28 mouse cellular contexts compared by ENCODE assay signal in the genomic region with DNA sequence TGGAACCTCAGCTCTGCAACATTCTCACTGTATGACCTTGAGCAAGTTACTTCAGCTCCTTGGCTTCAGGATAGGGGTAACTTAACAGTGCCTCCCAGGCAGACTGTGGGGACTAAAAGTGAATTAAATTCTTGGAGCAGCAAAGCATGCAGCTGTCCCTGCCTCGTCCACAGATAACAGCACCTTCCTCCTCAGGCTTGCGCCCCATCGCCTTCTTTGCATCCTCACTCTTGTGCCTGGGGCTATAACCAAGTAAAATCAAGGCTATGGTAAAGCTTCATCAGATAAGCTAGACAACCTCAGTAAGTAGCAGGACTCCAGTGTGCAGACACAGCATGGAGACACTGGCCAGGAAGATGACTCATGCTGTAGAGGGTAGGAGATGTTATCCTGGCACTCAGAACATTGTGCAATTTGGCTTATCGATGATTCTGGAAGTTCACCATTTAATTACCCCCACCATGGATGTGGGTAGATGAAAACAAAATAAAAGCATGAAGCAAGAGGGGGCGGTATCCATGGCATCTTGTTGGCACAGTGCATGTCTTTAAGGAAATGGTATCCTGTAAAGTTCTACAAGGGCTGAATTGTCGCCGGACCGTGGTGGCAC. TPM values are rescaled to one million over a fixed set of nuclear protein-coding genes. Genes with fewer than 3 reads are reported as not detected.
DNase-seq lines count a peak whose midpoint lies in the region; ATAC-seq lines count a peak whose summit lies in the region.
"Had no signal": no experiment of that assay in that cellular context is flagged by ENCODE, and none has a peak within 500 bp of the region (broad histone marks: within the 10 kb centered on the region; RNA-seq: fewer than 3 reads in every experiment).

No protein-coding gene starts in this region.

- peak; percentile 50 to 69 for DNase-seq in adrenal gland, adult (ENCODE audit: inconsistent age in 2 of 2, low spot score in 1 of 2)
- no peak for DNase-seq in adrenal gland, postnatal 4 days (ENCODE audit: low spot score in 2 of 2)
- DNase-seq in 3T3-L1 (ENCODE audit: low read depth, low spot score) (peak; percentile 75), MN1 (ENCODE audit: low spot score) (peak; percentile 90)
- no peak for DNase-seq in spleen, postnatal 36 days (ENCODE audit: low spot score in 2 of 2)
- DNase-seq in cerebellum, postnatal 25 days = no peak
- no peak for DNase-seq in right cerebral cortex, adult 18-20 months
- DNase-seq: cerebellum, adult 9-10 months; embryo, embryonic 11 days; gastrocnemius, adult 2 months; gastrocnemius, postnatal 36 days; heart, postnatal 10 days; kidney, adult 11 months; kidney, postnatal 36 days; left cerebral cortex, postnatal 4 days; liver, postnatal 0 days; lung, postnatal 4 days; thymus, postnatal 14 days had no signal

- ATAC-seq in granulocyte monocyte progenitor cell, adult 5-6 weeks (replicated peaks; ENCODE audit: poor library complexity, severe bottlenecking) = 0 out of 2 replicates have a peak, but pooled peaks have one; percentile 4
- ATAC-seq: CD4-positive, CD25-positive, alpha-beta regulatory T cell, adult 4 months; forebrain, embryonic 15.5 days; inflammation-experienced regulatory T-cells, adult 6 months; liver, embryonic 12.5 days; liver, postnatal 0 days; midbrain, embryonic 13.5 days; Patski had no signal

RNA-seq across cellular contexts. Expression of a gene that starts 3.0 kb away (rescaled TPM):
- 10 to 100 TPM; 30.6 to 31.7 TPM for total RNA-seq in adrenal gland, postnatal 4 days (2021)
- total RNA-seq in granulocyte monocyte progenitor cell, adult 5-6 weeks (2014; fragmentation: Nextera tagmentation) = 11.8 and 13.5 TPM in 2 replicates
- 4.2 and 9.0 TPM in 2 replicates for total RNA-seq in granulocyte monocyte progenitor cell, adult 5-6 weeks (2017)

RNA-seq across cellular contexts. Expression of a gene that starts 3.1 kb away (rescaled TPM):
- 1 to 10 TPM; 1.2 TPM for total RNA-seq in adrenal gland, postnatal 4 days (2021)
- 1.2 TPM in 1 of 2 replicates, not detected in the other for total RNA-seq in granulocyte monocyte progenitor cell, adult 5-6 weeks (2014; fragmentation: Nextera tagmentation)
- 1.2 and 1.8 TPM in 2 replicates for total RNA-seq in granulocyte monocyte progenitor cell, adult 5-6 weeks (2017)

RNA-seq across cellular contexts. Expression of a gene that starts 19.0 kb away (rescaled TPM):
- total RNA-seq in adrenal gland, postnatal 4 days (2021) = under 1 TPM; 0.98 to 0.99 TPM
- 0.41 TPM in 1 of 2 replicates, not detected in the other for total RNA-seq in granulocyte monocyte progenitor cell, adult 5-6 weeks (2014; fragmentation: Nextera tagmentation)
- total RNA-seq in granulocyte monocyte progenitor cell, adult 5-6 weeks (2017) = 0.26 TPM in 1 of 2 replicates, not detected in the other
- total RNA-seq: gastrocnemius, adult 2 months; gastrocnemius, postnatal 36 days; layer of hippocampus, adult 2 months; layer of hippocampus, postnatal 25 days; left cerebral cortex, adult 8-10 months; left cerebral cortex, postnatal 4 days had no signal

RNA-seq across cellular contexts. Expression of a gene that starts 40.2 kb away (rescaled TPM):
- total RNA-seq in adrenal gland, postnatal 4 days (2021) = 10 to 100 TPM; 29.3 to 32.0 TPM
- 19.9 and 23.9 TPM in 2 replicates for total RNA-seq in granulocyte monocyte progenitor cell, adult 5-6 weeks (2014; fragmentation: Nextera tagmentation)
- 15.2 and 16.9 TPM in 2 replicates for total RNA-seq in granulocyte monocyte progenitor cell, adult 5-6 weeks (2017)

RNA-seq across cellular contexts. Expression of a gene that starts 40.3 kb away (rescaled TPM):
- total RNA-seq in adrenal gland, postnatal 4 days (2021) = 1 to 10 TPM; 3.1 to 4.3 TPM
- total RNA-seq in granulocyte monocyte progenitor cell, adult 5-6 weeks (2014; fragmentation: Nextera tagmentation) = 3.5 and 9.6 TPM in 2 replicates
- not detected in 2 replicates for total RNA-seq in granulocyte monocyte progenitor cell, adult 5-6 weeks (2017)
- total RNA-seq: gastrocnemius, adult 2 months; gastrocnemius, postnatal 36 days had no signal

Comparison
In these comparisons a context has a peak if more than half of its experiments do, and no peak if none do; other contexts are left out.
1. DNase-seq: peak in adrenal gland, adult (2 of 2), 3T3-L1 (single experiment) and MN1 (single experiment); none in adrenal gland, postnatal 4 days (0 of 2), spleen, postnatal 36 days (0 of 2), cerebellum, postnatal 25 days (0 of 2) and right cerebral cortex, adult 18-20 months (single experiment).